Mouse (Mus musculus): ENCODE data around the gene Commd7. TPM values are rescaled to one million over a fixed set of nuclear protein-coding genes. Genes with fewer than 3 reads are reported as not detected.

Gene Commd7
- polyA plus RNA-seq, 1 experiment: 15.3 TPM

DNA sequence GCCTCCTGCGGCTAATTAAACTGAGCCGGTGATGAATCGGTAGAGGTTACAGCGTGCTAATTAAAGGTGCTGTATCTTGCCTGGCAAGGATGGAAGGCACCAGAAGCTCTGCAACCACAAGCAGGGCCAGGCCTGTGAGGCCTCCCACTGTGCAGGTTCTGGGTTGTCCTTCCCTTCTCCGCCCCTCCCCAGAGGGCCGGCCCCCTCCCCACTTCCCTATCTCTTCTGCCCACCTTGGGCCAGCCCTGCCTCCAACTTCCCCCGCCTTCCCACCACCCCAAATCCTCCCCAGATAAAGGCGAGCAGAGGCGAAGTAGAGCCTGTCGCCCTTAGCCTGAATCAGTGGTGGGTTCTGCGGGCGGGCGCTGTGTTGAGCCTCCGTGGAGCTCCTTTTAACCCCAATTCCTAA, 48.9 kb downstream of the Commd7 start:
- H3K4me1 ChIP-seq (ENCODE audit: control insufficient read depth, insufficient read depth, insufficient read length): peaks cover 2% of the 10 kb centered on the region; the same call in 1 of the 2 replicates
- H3K36me3 ChIP-seq (ENCODE audit: control insufficient read depth, insufficient read depth, low read length): no peaks in the 10 kb centered on the region
- no peaks in the 10 kb centered on the region for H3K27me3 ChIP-seq (ENCODE audit: control insufficient read depth, insufficient read depth, low read length)
- no peak overlapping the region for H3K4me3 ChIP-seq (ENCODE audit: extremely low read depth, insufficient read depth, insufficient read length)
- TF ChIP-seq CTCF (IDR thresholded peaks at IDR 0.05; ENCODE audit: extremely low read depth, insufficient read depth, insufficient read length, insufficient replicate concordance) (no peak), POLR2A (IDR thresholded peaks at IDR 0.05; ENCODE audit: low read depth, low read length) (no peak)
- H3K27ac ChIP-seq (ENCODE audit: insufficient read depth, low read length): no peak overlapping the region
- WGBS: 42% methylated on average over 14 of the region's 14 CpGs
- no peak for DNase-seq (ENCODE audit: low read depth in 1 of 2, low spot score in 2 of 2)

DNA sequence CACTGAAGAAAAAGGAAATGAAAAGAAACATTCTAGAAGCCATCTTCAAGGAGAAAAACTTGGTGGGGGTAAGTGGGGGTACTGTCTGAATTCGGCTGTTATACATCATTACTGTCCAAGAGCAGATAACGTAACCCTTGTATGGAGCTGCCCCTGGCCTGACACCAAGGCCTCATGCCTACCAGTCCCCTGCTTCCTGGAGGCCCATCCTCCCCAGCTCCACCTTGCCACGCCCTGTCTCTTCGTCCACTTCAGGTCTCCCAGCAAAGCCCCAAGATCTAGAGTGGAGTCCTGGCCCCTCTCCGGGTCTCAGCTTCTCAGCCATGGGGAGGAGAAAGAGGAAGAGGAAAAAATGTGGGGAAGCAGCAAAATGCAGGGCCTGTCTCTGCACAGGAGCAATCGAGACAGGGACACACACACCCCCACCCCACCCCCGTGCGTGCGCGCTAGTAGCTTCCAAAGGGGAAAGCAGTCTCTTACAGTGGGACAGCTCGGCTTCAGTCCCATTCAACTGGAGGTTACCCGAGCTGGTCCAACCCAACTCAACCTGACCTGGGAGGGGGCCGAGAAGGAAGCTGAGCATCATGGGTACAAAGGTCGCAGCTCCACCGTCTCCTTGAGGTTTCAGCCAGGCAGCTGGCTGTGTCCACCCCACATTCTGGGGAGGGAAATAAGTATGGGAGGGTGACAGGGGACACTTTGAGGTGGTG, 49.5 kb downstream of the Commd7 start:
- Histone ChIP-seq H3K27ac (ENCODE audit: insufficient read depth, low read length) (no peak overlapping the region), H3K27me3 (ENCODE audit: control insufficient read depth, insufficient read depth, low read length) (no peaks in the 10 kb centered on the region), H3K36me3 (ENCODE audit: control insufficient read depth, insufficient read depth, low read length) (no peaks in the 10 kb centered on the region), H3K4me3 (ENCODE audit: extremely low read depth, insufficient read depth, insufficient read length) (no peak overlapping the region), H3K4me1 (ENCODE audit: control insufficient read depth, insufficient read depth, insufficient read length) (peaks cover 2% of the 10 kb centered on the region; the same call in 1 of the 2 replicates)
- no peak for DNase-seq (ENCODE audit: low read depth in 1 of 2, low spot score in 2 of 2)
- TF ChIP-seq CTCF (IDR thresholded peaks at IDR 0.05; ENCODE audit: extremely low read depth, insufficient read depth, insufficient read length, insufficient replicate concordance) (no peak), POLR2A (IDR thresholded peaks at IDR 0.05; ENCODE audit: low read depth, low read length) (no peak)
- WGBS: 48% methylated on average over 15 of the region's 15 CpGs

DNA sequence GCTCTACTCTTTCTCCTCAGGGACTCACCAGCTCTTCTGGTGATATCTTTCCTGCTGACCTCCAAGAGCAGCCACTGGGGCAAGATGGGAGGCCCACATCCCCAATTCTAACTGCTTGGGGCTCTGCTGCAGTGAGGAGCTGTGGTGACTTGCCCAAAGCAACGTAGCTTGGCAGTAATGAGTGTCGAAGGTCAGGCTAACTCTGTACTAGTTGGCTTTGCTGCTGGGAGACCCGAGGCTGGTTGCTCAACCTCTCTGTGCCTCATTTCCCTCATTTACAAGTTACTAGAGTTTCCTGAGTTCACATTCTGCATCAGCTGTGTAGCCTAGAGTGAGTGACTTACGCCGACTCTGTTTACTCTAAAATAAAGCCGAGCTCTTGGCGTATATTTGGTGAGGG, 51.2 kb downstream of the Commd7 start:
- 92% methylated on average over 7 of the region's 7 CpGs for whole genome bisulfite sequencing
- no peak for DNase-seq (ENCODE audit: low read depth in 1 of 2, low spot score in 2 of 2)
- TF ChIP-seq CTCF (IDR thresholded peaks at IDR 0.05; ENCODE audit: extremely low read depth, insufficient read depth, insufficient read length, insufficient replicate concordance): no peak
- no peaks in the 10 kb centered on the region for H3K36me3 ChIP-seq (ENCODE audit: control insufficient read depth, insufficient read depth, low read length)
- no peak overlapping the region for H3K27ac ChIP-seq (ENCODE audit: insufficient read depth, low read length)
- peaks cover 1% of the 10 kb centered on the region; the same call in 1 of the 2 replicates for H3K4me1 ChIP-seq (ENCODE audit: control insufficient read depth, insufficient read depth, insufficient read length)
- no peaks in the 10 kb centered on the region for H3K27me3 ChIP-seq (ENCODE audit: control insufficient read depth, insufficient read depth, low read length)
- no peak overlapping the region for H3K4me3 ChIP-seq (ENCODE audit: extremely low read depth, insufficient read depth, insufficient read length)

DNA sequence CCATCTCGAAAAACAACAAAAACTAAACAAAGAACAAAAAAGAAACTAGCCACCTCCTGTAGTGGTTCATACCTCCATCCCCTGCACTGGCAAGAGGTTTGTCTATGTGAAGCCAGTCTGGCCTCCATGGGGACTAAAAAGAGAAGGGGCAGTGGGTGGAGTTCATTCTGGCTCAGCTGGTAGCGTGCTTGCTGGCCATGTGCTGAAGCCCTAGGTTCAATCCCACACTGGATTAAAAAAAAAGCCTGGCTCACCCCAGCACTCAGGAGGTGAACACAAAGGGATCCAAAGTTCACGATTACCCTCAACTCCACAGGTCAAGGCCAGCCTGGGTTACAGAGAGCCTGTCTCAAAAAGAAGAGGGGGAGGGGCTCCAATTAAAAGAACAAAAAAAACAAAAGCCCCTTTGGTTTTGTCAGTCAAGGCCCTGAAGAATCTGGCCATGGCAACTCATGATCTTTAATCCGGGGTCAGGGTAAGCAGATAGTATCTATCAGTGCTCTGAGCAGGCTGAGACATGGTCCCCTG, 52.1 kb downstream of the Commd7 start:
- no peaks in the 10 kb centered on the region for H3K27me3 ChIP-seq (ENCODE audit: control insufficient read depth, insufficient read depth, low read length)
- 86% methylated on average over 4 of the region's 4 CpGs for WGBS
- DNase-seq (ENCODE audit: low read depth in 1 of 2, low spot score in 2 of 2): no peak
- TF ChIP-seq POLR2A (IDR thresholded peaks at IDR 0.05; ENCODE audit: low read depth, low read length): no peak
- TF ChIP-seq CTCF (IDR thresholded peaks at IDR 0.05; ENCODE audit: extremely low read depth, insufficient read depth, insufficient read length, insufficient replicate concordance): no peak
- no peak overlapping the region for H3K27ac ChIP-seq (ENCODE audit: insufficient read depth, low read length)
- no peaks in the 10 kb centered on the region for H3K36me3 ChIP-seq (ENCODE audit: control insufficient read depth, insufficient read depth, low read length)
- H3K4me1 ChIP-seq (ENCODE audit: control insufficient read depth, insufficient read depth, insufficient read length): no peaks in the 10 kb centered on the region
- H3K4me3 ChIP-seq (ENCODE audit: extremely low read depth, insufficient read depth, insufficient read length): no peak overlapping the region

DNA sequence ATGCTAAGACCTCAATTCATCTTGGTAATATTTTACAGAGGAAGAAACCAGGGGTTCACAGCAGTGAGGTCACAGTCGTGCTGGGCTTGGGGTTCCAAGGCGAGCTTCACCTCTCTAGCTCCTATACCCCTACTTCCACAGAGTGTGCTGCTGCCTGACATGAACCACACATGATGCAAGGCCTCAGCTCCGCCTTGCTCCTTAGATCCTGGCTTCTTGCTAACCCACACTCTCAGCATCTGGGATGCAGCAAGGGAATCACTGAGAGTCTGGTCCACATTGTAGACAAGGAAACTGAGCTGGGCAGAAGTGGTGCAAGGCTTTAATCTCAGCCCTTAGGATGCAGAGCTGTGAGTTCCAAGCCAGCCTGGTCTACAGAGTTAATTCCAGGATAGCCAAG, 52.5 kb downstream of the Commd7 start:
- Histone ChIP-seq H3K27me3 (ENCODE audit: control insufficient read depth, insufficient read depth, low read length) (no peaks in the 10 kb centered on the region), H3K36me3 (ENCODE audit: control insufficient read depth, insufficient read depth, low read length) (no peaks in the 10 kb centered on the region), H3K4me3 (ENCODE audit: extremely low read depth, insufficient read depth, insufficient read length) (no peak overlapping the region), H3K4me1 (ENCODE audit: control insufficient read depth, insufficient read depth, insufficient read length) (no peaks in the 10 kb centered on the region), H3K27ac (ENCODE audit: insufficient read depth, low read length) (no peak overlapping the region)
- TF ChIP-seq CTCF (IDR thresholded peaks at IDR 0.05; ENCODE audit: extremely low read depth, insufficient read depth, insufficient read length, insufficient replicate concordance): no peak
- TF ChIP-seq POLR2A (IDR thresholded peaks at IDR 0.05; ENCODE audit: low read depth, low read length): no peak
- 88% methylated on average over 3 of the region's 3 CpGs for WGBS
- no peak for DNase-seq (ENCODE audit: low read depth in 1 of 2, low spot score in 2 of 2)

DNA sequence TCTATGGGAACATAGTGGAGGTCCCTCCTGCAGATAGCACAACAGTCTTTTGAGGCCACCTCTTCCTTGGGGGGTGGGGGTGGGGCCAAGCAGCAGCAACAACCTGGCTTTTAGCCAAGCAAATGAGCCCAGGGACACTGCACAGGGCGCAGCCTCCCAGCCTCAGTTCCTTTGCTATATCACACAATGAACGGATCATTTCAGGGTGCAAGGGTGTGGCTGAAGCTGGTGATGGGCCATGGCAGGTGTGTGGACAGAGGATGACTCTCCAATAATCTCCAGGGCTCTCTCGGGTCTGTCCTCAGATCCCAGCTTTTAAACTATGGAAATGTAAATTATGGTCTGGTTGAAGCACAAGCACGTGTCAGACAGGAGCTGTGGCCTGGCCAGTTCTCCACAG, 55.5 kb downstream of the Commd7 start:
- Histone ChIP-seq H3K4me3 (ENCODE audit: extremely low read depth, insufficient read depth, insufficient read length) (no peak overlapping the region), H3K36me3 (ENCODE audit: control insufficient read depth, insufficient read depth, low read length) (no peaks in the 10 kb centered on the region), H3K4me1 (ENCODE audit: control insufficient read depth, insufficient read depth, insufficient read length) (no peaks in the 10 kb centered on the region), H3K27ac (ENCODE audit: insufficient read depth, low read length) (no peak overlapping the region), H3K27me3 (ENCODE audit: control insufficient read depth, insufficient read depth, low read length) (no peaks in the 10 kb centered on the region)
- no peak for DNase-seq (ENCODE audit: low read depth in 1 of 2, low spot score in 2 of 2)
- no peak for TF ChIP-seq CTCF (IDR thresholded peaks at IDR 0.05; ENCODE audit: extremely low read depth, insufficient read depth, insufficient read length, insufficient replicate concordance)
- no peak for TF ChIP-seq POLR2A (IDR thresholded peaks at IDR 0.05; ENCODE audit: low read depth, low read length)
- 65% methylated on average over 4 of the region's 4 CpGs for WGBS

DNA sequence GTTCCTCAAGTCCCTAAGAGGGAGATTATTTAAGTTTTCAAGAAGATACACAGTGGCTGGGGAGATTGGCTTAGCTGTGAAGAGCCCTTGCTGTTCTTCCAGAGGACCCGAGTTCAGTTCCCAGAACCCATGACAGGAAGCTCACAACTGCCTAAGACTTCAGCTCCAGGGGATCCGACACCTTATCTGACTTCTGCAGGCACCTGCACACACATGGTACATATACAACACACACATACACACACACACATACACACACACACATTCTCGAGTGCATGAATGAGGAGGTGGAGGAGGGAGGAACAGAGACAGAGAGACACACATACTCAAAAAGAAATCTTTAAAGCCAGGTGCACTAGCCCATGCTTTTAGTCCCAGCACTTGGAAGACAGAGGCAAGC, 56.4 kb downstream of the Commd7 start:
- Histone ChIP-seq H3K4me1 (ENCODE audit: control insufficient read depth, insufficient read depth, insufficient read length) (no peaks in the 10 kb centered on the region), H3K27ac (ENCODE audit: insufficient read depth, low read length) (no peak overlapping the region), H3K36me3 (ENCODE audit: control insufficient read depth, insufficient read depth, low read length) (no peaks in the 10 kb centered on the region), H3K27me3 (ENCODE audit: control insufficient read depth, insufficient read depth, low read length) (no peaks in the 10 kb centered on the region), H3K4me3 (ENCODE audit: extremely low read depth, insufficient read depth, insufficient read length) (no peak overlapping the region)
- no peak for DNase-seq (ENCODE audit: low read depth in 1 of 2, low spot score in 2 of 2)
- no peak for TF ChIP-seq POLR2A (IDR thresholded peaks at IDR 0.05; ENCODE audit: low read depth, low read length)
- no peak for TF ChIP-seq CTCF (IDR thresholded peaks at IDR 0.05; ENCODE audit: extremely low read depth, insufficient read depth, insufficient read length, insufficient replicate concordance)
- 69% methylated on average over 3 of the region's 3 CpGs for WGBS

Data from spleen, adult 2 months (tissue).